In the genomic region with DNA sequence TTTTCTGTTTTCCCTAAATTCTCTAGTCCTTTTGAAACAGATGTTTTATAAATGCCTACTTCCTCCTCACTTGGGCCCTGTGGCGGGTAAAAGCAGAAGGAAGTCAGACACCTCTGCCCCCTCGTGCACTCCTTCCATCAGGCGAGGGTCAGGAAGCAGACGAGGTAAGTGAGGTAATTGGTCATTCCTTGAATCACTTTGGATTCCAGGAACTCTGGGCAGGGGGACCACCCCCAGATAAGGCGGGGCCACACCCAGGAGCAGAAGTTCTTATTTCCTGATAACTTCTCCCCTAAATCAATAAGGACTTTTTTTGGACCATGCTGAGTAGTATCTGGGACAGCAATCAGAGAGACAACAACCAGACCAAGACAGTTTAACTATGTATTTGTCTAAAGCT, we compare ENCODE assay signal across 17 mouse cellular contexts. TPM values are rescaled to one million over a fixed set of nuclear protein-coding genes. Genes with fewer than 3 reads are reported as not detected.
A peak's percentile ranks its signal among the peaks of the same experiment; 100 is the strongest.
DNase-seq lines count a peak whose midpoint lies in the region; ATAC-seq and TF ChIP-seq lines count a peak whose summit lies in the region.
"Had no signal": no experiment of that assay in that cellular context is flagged by ENCODE, and none has a peak within 500 bp of the region (broad histone marks: within the 10 kb centered on the region; RNA-seq: fewer than 3 reads in every experiment).

No protein-coding gene starts in this region.

- ATAC-seq in lung, postnatal 0 days: no peak
- ATAC-seq: forebrain, embryonic 14.5 days; hindbrain, postnatal 0 days had no signal

- TF ChIP-seq EP300 in lung, postnatal 0 days (IDR thresholded peaks at IDR 0.05): no peak

- no peak overlapping the region for H3K4me3 ChIP-seq in lung, postnatal 0 days (ENCODE audit: low read depth, low read length)
- no peak overlapping the region for H3K4me3 ChIP-seq in lung, adult 2 months (replicated peaks; ENCODE audit: extremely low read depth, low read depth, low read length)
- no peak overlapping the region for H3K4me3 ChIP-seq in embryonic facial prominence, embryonic 10.5 days
- H3K4me3 ChIP-seq: embryonic facial prominence, embryonic 15.5 days; lung, embryonic 15.5 days had no signal

- H3K4me2 ChIP-seq in lung, postnatal 0 days (replicated peaks; ENCODE audit: low read depth, low read length): no peak overlapping the region
- H3K4me2 ChIP-seq: embryonic facial prominence, embryonic 15.5 days; lung, embryonic 15.5 days had no signal

- no peak for TF ChIP-seq CTCF in lung, postnatal 0 days (IDR thresholded peaks at IDR 0.05)
- TF ChIP-seq CTCF in lung, adult 2 months (IDR thresholded peaks at IDR 0.05; ENCODE audit: insufficient read depth, low read length): no peak

- peak; percentile 28 for DNase-seq in lung, postnatal 0 days (ENCODE audit: low spot score)
- DNase-seq in lung, adult 2 months: no peak
- DNase-seq in embryonic facial prominence, embryonic 10.5 days (ENCODE audit: low spot score): peak; percentile 40
- peak; percentile 10 for DNase-seq in lung, postnatal 10 days
- peak; percentile 87 for DNase-seq in yolk sac, embryonic 10.5 days (ENCODE audit: low spot score)
- DNase-seq in kidney, postnatal 25 days: no peak
- no peak for DNase-seq in layer of hippocampus, adult 18-20 months (ENCODE audit: low spot score in 2 of 2)
- no peak for DNase-seq in frontal cortex, postnatal 10 days (ENCODE audit: low spot score in 2 of 2)
- DNase-seq: adrenal gland, postnatal 25 days; cerebellum, adult 9-10 months; gastrocnemius, postnatal 14 days; thymus, postnatal 14 days had no signal

- no peaks in the 10 kb centered on the region for H3K27me3 ChIP-seq in lung, postnatal 0 days (replicated peaks; ENCODE audit: insufficient read depth, low read length)
- H3K27me3 ChIP-seq in embryonic facial prominence, embryonic 10.5 days (replicated peaks; ENCODE audit: low read depth, poor library complexity, severe bottlenecking): peaks cover 28% of the 10 kb centered on the region

- no peaks in the 10 kb centered on the region for H3K9me3 ChIP-seq in lung, postnatal 0 days (ENCODE audit: low read length)
- no peaks in the 10 kb centered on the region for H3K9me3 ChIP-seq in embryonic facial prominence, embryonic 10.5 days
- H3K9me3 ChIP-seq: embryonic facial prominence, embryonic 15.5 days; lung, embryonic 15.5 days had no signal

- H3K27ac ChIP-seq in lung, postnatal 0 days (ENCODE audit: low read length): no peak overlapping the region
- peak overlapping the region; percentile 7; the same call in 1 of the 2 replicates for H3K27ac ChIP-seq in embryonic facial prominence, embryonic 10.5 days (replicated peaks)
- H3K27ac ChIP-seq: embryonic facial prominence, embryonic 15.5 days; hindbrain, postnatal 0 days; kidney, postnatal 0 days; lung, embryonic 15.5 days had no signal

- TF ChIP-seq POLR2A in lung, adult 2 months (IDR thresholded peaks at IDR 0.05; ENCODE audit: borderline replicate concordance, extremely low read depth, low read depth, low read length): no peak

- no peak overlapping the region for H3K9ac ChIP-seq in lung, postnatal 0 days (replicated peaks; ENCODE audit: low read depth)
- H3K9ac ChIP-seq: embryonic facial prominence, embryonic 15.5 days; lung, embryonic 15.5 days had no signal

- 33% methylated on average over 5 of the region's 5 CpGs for WGBS in lung, postnatal 0 days
- WGBS in lung, adult 2 months: 45% methylated on average over 5 of the region's 5 CpGs
- 43% methylated on average over 5 of the region's 5 CpGs for WGBS in embryonic facial prominence, embryonic 10.5 days

- peaks cover 7% of the 10 kb centered on the region; the same call in 1 of the 2 replicates for H3K4me1 ChIP-seq in lung, postnatal 0 days (ENCODE audit: insufficient read depth, low read depth, low read length)
- peaks cover 2% of the 10 kb centered on the region; the same call in 1 of the 2 replicates for H3K4me1 ChIP-seq in lung, adult 2 months (ENCODE audit: control insufficient read depth, insufficient read depth, low read length)
- H3K4me1 ChIP-seq in embryonic facial prominence, embryonic 10.5 days: peaks cover 25% of the 10 kb centered on the region

- H3K36me3 ChIP-seq in lung, postnatal 0 days (ENCODE audit: insufficient read depth, low read length): no peaks in the 10 kb centered on the region
- H3K36me3 ChIP-seq in embryonic facial prominence, embryonic 10.5 days (replicated peaks): no peaks in the 10 kb centered on the region
- H3K36me3 ChIP-seq: embryonic facial prominence, embryonic 15.5 days; lung, embryonic 15.5 days had no signal

RNA-seq across cellular contexts. Expression of a gene that starts 36.7 kb away (rescaled TPM):
- polyA plus RNA-seq in lung, postnatal 0 days (2015; fragmentation: Nextera tagmentation; extraction: Ambion mirVana): 10.8 and 13.3 TPM in 2 replicates
- 2.5 and 3.3 TPM in 2 replicates for polyA plus RNA-seq in lung, adult 2 months (2012; rRNA removed)
- 13.5 and 14.6 TPM in 2 replicates for polyA plus RNA-seq in embryonic facial prominence, embryonic 10.5 days (2016; fragmentation: Nextera tagmentation; extraction: Ambion mirVana)
- total RNA-seq in layer of hippocampus, adult 18-20 months (2021): 10 to 100 TPM; 19.0 to 20.4 TPM

Comparison
In these comparisons a context has a peak if more than half of its experiments do, and no peak if none do; other contexts are left out.
1. DNase-seq: peak in lung, postnatal 0 days (single experiment), embryonic facial prominence, embryonic 10.5 days (single experiment), lung, postnatal 10 days (single experiment) and yolk sac, embryonic 10.5 days (single experiment); none in lung, adult 2 months (single experiment), kidney, postnatal 25 days (0 of 2), layer of hippocampus, adult 18-20 months (0 of 2) and frontal cortex, postnatal 10 days (0 of 2).